Mouse (Mus musculus) erythroblast, embryonic 14.5 days (primary cell): ENCODE measurements around the gene Shpk.

ENCODE experiments used
- GATA1 ChIP-seq: IDR thresholded peaks from 2 replicates; pipeline ENCODE4 v1.6.1; 2012; ENCODE audit warnings: low read length, inconsistent platforms, mixed read lengths
- TAL1 ChIP-seq: IDR thresholded peaks from 3 replicates; pipeline ENCODE4 v1.6.1; 2012; ENCODE audit warnings: low read length, inconsistent platforms, mixed read lengths

GRCm38 (mm10) chr11:73198190-73198589, 1.1 kb upstream of the Shpk start:
- no peak for TF ChIP-seq TAL1
- no peak for TF ChIP-seq GATA1
